Mouse (Mus musculus): Measurements from ENCODE around the gene Lin9. TPM values are rescaled to one million over a fixed set of nuclear protein-coding genes. Genes with fewer than 3 reads are reported as not detected.
A peak's percentile ranks its signal among the peaks of the same experiment; 100 is the strongest.

The Lin9 gene
- polyA plus RNA-seq, 1 experiment from 2014 or later = 28.1 TPM

DNA sequence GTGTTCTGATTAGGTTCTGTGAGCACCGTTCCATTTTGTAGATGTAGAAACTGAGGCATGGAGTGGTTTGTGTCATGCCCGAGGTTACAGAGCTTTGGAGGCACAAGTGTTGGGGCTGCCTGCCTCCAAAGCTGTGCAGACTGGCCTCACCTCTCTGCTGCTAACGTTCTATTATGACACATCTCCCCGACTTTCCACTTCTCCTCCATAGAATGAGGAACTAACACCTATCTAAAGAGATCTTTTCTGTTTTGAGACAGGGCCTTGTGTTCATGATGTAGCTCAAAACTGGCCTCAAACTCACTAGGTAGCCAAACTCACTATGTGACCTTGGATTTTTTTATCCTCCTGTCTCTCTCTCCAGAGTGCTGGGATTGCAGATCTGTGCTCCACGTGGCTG lies 77.8 kb downstream of the Lin9 start:
- H3K36me3 ChIP-seq (replicated peaks) = no peaks in the 10 kb centered on the region
- H3K4me1 ChIP-seq = no peaks in the 10 kb centered on the region
- DNase-seq (ENCODE audit: extremely low spot score, low spot score) = no peak
- H3K27ac ChIP-seq = no peak overlapping the region
- WGBS = 82% methylated on average over 5 of the region's 5 CpGs
- H3K9me3 ChIP-seq = no peaks in the 10 kb centered on the region
- no peak overlapping the region for H3K4me3 ChIP-seq
- H3K27me3 ChIP-seq (ENCODE audit: poor library complexity, severe bottlenecking) = no peaks in the 10 kb centered on the region

DNA sequence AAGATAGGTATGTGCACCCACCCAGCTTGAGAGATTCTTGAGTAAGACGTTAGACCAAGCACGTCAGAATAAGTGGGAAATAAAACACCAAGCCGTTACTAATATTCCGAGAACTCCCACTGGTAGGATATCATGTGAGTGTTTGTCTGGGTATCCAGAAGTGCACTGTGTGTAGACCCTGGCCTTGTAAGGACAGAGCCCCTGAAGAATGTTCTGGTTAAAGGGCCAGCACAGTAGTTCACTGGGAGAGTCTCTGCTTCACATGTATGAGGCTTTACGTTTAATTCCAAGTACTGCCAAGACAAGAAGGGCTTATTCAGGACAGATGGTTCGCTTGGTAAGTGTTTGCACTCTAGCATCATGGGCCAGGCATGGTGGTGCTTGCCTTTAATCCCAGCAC lies 78.5 kb downstream of the Lin9 start:
- H3K9me3 ChIP-seq = no peaks in the 10 kb centered on the region
- H3K27ac ChIP-seq = no peak overlapping the region
- DNase-seq (ENCODE audit: extremely low spot score, low spot score) = no peak
- H3K36me3 ChIP-seq (replicated peaks) = no peaks in the 10 kb centered on the region
- no peaks in the 10 kb centered on the region for H3K27me3 ChIP-seq (ENCODE audit: poor library complexity, severe bottlenecking)
- 90% methylated on average over 6 of the region's 6 CpGs for WGBS
- no peaks in the 10 kb centered on the region for H3K4me1 ChIP-seq
- no peak overlapping the region for H3K4me3 ChIP-seq

DNA sequence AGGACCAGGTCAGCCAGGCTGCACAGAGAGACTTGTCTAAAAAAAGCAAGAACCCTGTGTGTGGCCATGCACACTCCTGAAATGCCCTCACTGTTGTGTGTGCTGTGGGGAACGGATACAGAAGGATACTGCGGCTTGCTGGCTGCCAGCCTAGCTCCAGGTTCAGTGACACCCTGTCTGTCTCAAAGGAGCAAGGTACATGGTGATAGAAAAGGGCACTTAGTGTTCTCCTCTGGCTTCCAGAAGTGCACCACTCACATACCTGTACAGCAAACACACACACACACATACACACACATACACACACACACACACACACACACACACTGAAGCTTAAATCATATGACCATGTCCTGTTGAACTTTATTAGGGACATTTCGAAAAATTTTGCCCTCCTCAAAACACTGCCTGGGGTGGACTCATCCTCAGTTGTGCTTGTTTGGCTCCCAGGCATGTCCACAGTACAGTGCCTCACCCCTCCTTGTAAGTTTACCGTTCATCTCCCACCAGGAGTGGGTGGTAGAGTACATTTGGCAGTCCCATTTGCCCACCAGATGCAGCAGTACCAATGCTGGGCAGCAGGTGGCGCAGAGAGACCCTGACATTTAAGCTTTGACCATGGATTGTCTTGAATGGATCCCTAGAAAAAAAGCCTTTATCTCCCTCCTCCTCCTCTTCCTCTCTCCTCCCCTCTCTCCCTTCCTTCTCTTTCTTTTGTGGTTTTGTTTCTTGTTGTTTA lies 79.2 kb downstream of the Lin9 start:
- H3K9me3 ChIP-seq = no peaks in the 10 kb centered on the region
- H3K4me1 ChIP-seq = peaks cover 2% of the 10 kb centered on the region
- no peak overlapping the region for H3K4me3 ChIP-seq
- WGBS = 48% methylated on average over 5 of the region's 5 CpGs
- H3K27ac ChIP-seq = no peak overlapping the region
- peak; percentile 82 for DNase-seq (ENCODE audit: extremely low spot score, low spot score)
- no peaks in the 10 kb centered on the region for H3K36me3 ChIP-seq (replicated peaks)
- H3K27me3 ChIP-seq (ENCODE audit: poor library complexity, severe bottlenecking) = no peaks in the 10 kb centered on the region

DNA sequence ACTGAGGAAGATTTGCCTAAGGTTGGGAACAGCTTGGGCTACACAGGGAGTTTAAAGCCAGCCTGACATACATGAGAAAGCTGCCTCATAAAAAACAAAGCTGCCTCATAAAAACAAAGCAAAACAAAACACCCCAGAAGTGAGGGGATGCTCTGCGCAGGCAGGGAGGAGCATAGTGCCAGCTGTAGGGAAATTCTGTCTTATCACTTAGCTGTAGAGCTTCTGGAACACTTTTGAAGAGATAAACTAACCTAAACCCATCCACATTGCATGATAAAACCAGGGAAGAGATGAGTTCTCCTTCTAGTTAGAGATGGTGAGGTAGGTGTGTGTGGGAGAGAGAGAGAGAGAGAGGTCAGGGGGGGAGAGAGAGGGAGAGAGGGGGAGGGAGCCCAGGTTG lies 81.7 kb downstream of the Lin9 start:
- Histone ChIP-seq H3K4me3 (no peak overlapping the region), H3K4me1 (peaks cover 21% of the 10 kb centered on the region), H3K9me3 (no peaks in the 10 kb centered on the region), H3K27ac (no peak overlapping the region), H3K36me3 (replicated peaks) (no peaks in the 10 kb centered on the region), H3K27me3 (ENCODE audit: poor library complexity, severe bottlenecking) (no peaks in the 10 kb centered on the region)
- DNase-seq (ENCODE audit: extremely low spot score, low spot score) = no peak
- WGBS = 64% methylated on average over 1 of the region's 1 CpGs

DNA sequence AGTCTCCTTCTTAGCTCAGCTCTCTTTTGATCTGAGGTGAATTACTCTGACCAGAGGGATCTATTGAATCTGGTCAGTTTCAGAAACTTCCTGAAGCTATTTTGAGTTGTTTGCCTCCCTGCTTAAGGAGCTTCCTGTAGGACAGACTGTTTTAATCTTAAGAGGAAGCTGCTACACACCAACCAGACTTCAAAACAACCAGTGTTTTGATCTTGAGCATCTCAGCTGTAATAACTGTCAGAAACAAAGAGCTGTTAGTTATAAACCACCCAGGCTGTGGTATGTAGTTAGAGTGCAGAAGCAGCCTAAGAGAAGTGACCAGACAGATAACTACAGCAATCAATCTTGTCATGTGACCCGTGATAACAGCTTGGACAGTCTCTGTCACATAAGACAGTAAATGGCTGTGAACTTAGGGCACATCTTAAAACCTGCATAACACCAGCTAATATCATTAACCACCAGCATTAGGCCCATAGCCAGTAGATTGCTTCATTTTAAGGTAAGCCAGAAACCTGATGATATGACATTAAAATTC lies 82.8 kb downstream of the Lin9 start:
- no peak for DNase-seq (ENCODE audit: extremely low spot score, low spot score)
- Histone ChIP-seq H3K36me3 (replicated peaks) (no peaks in the 10 kb centered on the region), H3K27me3 (ENCODE audit: poor library complexity, severe bottlenecking) (no peaks in the 10 kb centered on the region), H3K4me3 (no peak overlapping the region), H3K27ac (no peak overlapping the region), H3K9me3 (no peaks in the 10 kb centered on the region), H3K4me1 (peaks cover 31% of the 10 kb centered on the region)
- WGBS = 83% methylated on average over 1 of the region's 1 CpGs

DNA sequence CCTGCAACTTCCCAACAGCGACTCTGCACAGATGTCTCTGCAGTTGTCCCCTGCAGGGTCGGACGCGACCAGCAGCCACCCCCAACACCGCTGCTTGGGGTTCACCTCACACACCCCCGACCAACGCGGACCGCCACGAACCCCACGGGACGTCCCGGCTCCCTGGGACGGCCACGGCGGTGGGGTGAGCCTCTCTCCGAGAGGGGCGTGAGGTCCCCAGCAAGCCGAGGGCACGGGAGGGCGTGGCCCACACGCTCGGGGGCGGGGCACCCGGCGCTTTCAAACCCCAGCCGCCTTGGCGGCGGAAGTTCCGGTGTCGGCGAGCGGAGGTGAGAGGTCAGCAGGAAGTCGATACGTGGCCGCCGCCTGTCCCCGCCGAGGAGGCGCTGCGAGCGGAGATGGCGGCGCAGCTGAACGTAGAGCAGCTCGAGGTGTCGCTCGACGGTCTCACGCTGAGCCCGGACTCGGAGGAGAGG lies 84.8 kb downstream of the Lin9 start, which contains the start of gene Acbd3:
Gene Acbd3 (plus strand): TSS at position 340 of the 476 bp plus-strand sequence.
- H3K36me3 ChIP-seq (replicated peaks) = no peaks in the 10 kb centered on the region
- H3K9me3 ChIP-seq = no peaks in the 10 kb centered on the region
- no peaks in the 10 kb centered on the region for H3K27me3 ChIP-seq (ENCODE audit: poor library complexity, severe bottlenecking)
- peaks cover 31% of the 10 kb centered on the region for H3K4me1 ChIP-seq
- DNase-seq (ENCODE audit: extremely low spot score, low spot score) = peak; percentile 93
- H3K27ac ChIP-seq = peak within 1 kb of the TSS; percentile 93
- peak within 1 kb of the TSS; percentile 100 for H3K4me3 ChIP-seq
- WGBS = under 1% methylated on average over 52 of the region's 52 CpGs

DNA sequence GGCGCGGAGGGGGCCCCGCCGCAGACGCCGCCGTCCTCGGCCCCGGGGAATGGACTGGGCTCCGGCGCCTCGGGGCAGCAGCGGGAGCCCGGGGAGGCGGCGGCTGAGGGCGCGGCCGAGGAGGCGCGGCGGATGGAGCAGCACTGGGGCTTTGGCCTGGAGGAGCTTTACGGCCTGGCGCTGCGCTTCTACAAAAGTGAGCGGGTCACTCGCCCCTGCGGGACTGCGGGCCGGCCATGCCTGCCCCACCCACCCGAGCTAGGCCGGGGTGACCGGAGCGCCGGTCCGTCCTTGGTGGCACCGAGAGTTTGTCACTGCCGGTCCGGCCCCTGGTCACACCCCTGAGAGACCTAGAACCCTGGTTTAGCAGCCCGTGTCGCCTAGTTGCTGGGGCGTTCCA lies 85.2 kb downstream of the Lin9 start:
- H3K36me3 ChIP-seq (replicated peaks) = no peaks in the 10 kb centered on the region

DNA sequence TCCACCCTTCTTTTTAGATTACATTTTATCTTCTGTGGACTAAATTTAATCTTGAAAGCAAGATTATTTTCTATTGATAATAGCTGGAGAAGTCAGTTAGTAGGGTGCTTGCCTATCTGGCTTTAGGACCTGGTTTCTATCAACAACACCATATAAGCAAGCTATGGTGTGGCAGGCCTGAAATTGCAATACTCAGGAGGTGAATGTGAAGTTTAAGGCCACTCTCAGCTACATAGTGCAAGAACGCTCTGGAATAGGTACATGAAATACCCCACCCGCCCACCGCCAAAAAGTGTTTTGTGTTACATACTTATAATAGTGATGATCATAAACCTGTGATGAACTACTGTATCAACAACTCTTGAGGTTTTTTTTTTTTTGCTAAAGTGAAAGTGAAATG lies 88.3 kb downstream of the Lin9 start:
- DNase-seq (ENCODE audit: extremely low spot score, low spot score) = no peak
- Histone ChIP-seq H3K27me3 (ENCODE audit: poor library complexity, severe bottlenecking) (no peaks in the 10 kb centered on the region), H3K4me1 (peaks cover 31% of the 10 kb centered on the region), H3K36me3 (replicated peaks) (peaks cover 13% of the 10 kb centered on the region), H3K4me3 (no peak overlapping the region), H3K9me3 (no peaks in the 10 kb centered on the region), H3K27ac (no peak overlapping the region)
- 97% methylated on average over 3 of the region's 3 CpGs for WGBS

More for the DNA sequence above, 85.2 kb downstream of the Lin9 start:
- H3K4me3 ChIP-seq = peak overlapping the region; percentile 100
- H3K27ac ChIP-seq = peak overlapping the region; percentile 93
- WGBS = under 1% methylated on average over 42 of the region's 42 CpGs
- no peaks in the 10 kb centered on the region for H3K9me3 ChIP-seq
- peaks cover 31% of the 10 kb centered on the region for H3K4me1 ChIP-seq
- no peak for DNase-seq (ENCODE audit: extremely low spot score, low spot score)
- no peaks in the 10 kb centered on the region for H3K27me3 ChIP-seq (ENCODE audit: poor library complexity, severe bottlenecking)

Other genes with a start within 250 kb of the Lin9 start
- gene Stum, start 157.6 kb upstream of the Lin9 start, polyA plus RNA-seq (2016; fragmentation: Nextera tagmentation; extraction: Ambion mirVana) = 3.8 and 4.0 TPM in 2 replicates
- 328 and 332 TPM in 2 replicates for gene Parp1, start 72.2 kb upstream of the Lin9 start, polyA plus RNA-seq (2016; fragmentation: Nextera tagmentation; extraction: Ambion mirVana)
- 0.11 and 0.17 TPM in 2 replicates for gene Mixl1, start 55.9 kb downstream of the Lin9 start, polyA plus RNA-seq (2016; fragmentation: Nextera tagmentation; extraction: Ambion mirVana)
- 14.7 and 17.0 TPM in 2 replicates for gene Acbd3, start 84.9 kb downstream of the Lin9 start, polyA plus RNA-seq (2016; fragmentation: Nextera tagmentation; extraction: Ambion mirVana)
- 2,460 and 2,659 TPM in 2 replicates for gene H3f3a, start 172.8 kb downstream of the Lin9 start, polyA plus RNA-seq (2016; fragmentation: Nextera tagmentation; extraction: Ambion mirVana)
- 43.3 and 45.9 TPM in 2 replicates for gene Sde2, start 210.0 kb downstream of the Lin9 start, polyA plus RNA-seq (2016; fragmentation: Nextera tagmentation; extraction: Ambion mirVana)

All from forebrain, embryonic 10.5 days (tissue).